Mouse (Mus musculus): ENCODE results near the gene Ptpre. TPM values are rescaled to one million over a fixed set of nuclear protein-coding genes. Genes with fewer than 3 reads are reported as not detected.

Gene Ptpre
- polyA plus RNA-seq, 1 experiment from 2014 or later, result 4.7 TPM

GRCm38 (mm10) chr7:135520241-135520640, 17.0 kb upstream of the Ptpre start:
- no peak for TF ChIP-seq CTCF (IDR thresholded peaks at IDR 0.05; ENCODE audit: low read depth)
- no peaks in the 10 kb centered on the region for H3K9me3 ChIP-seq (ENCODE audit: control insufficient read depth)
- H3K9ac ChIP-seq (ENCODE audit: low read depth, low read length), result no peak overlapping the region
- H3K36me3 ChIP-seq (ENCODE audit: control insufficient read depth, insufficient read depth), result peaks cover 20% of the 10 kb centered on the region; the same call in 1 of the 2 replicates
- peaks cover 11% of the 10 kb centered on the region; the same call in 1 of the 2 replicates for H3K4me1 ChIP-seq (replicated peaks; ENCODE audit: control insufficient read depth, insufficient read depth, low read length)
- H3K4me3 ChIP-seq (ENCODE audit: low read depth, low read length), result no peak overlapping the region
- no peaks in the 10 kb centered on the region for H3K27me3 ChIP-seq (replicated peaks; ENCODE audit: control insufficient read depth, insufficient read depth, low read length)
- 69% methylated on average over 5 of the region's 5 CpGs for WGBS
- ATAC-seq, result no peak
- H3K4me2 ChIP-seq (replicated peaks; ENCODE audit: low read depth), result no peak overlapping the region
- no peak overlapping the region for H3K27ac ChIP-seq (ENCODE audit: low read depth, low read length)

DNA sequence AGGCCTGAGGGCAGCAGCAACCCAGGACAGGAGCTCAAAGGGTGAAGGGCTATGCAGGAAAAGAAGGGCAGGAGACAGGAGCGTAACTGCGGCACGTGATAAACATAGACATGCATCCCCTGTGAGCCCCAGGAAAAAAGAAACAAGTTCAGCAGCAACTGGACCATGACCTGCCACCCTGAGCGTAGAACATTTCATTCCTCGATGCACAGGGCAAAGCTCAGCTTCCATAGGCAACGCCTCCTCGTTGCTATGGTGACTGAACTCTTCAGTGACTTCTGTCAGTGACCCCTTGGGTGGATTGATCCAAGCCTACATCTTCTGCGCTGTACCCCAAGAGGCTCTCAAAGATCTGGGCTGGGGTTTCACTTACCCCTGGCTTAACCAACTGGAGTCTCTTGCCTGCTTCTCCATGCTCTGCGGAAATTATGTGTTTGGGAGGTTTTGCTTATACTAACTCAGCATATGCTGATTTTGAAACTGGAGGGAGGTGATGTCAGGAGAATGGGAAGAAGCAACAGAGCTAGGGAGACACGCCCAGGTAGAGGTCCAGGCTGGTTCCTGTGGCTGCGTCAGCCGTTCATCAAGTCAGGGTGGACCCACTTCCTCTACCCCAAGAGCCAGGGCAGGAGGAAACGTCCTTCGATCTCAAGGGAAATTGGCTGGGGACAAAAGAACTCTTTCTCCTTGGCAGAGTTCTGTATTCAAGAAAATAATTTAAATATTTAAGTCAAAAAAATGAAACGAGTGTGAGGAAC, 15.3 kb upstream of the Ptpre start:
- TF ChIP-seq CTCF (IDR thresholded peaks at IDR 0.05; ENCODE audit: low read depth), result no peak
- no peaks in the 10 kb centered on the region for H3K27me3 ChIP-seq (replicated peaks; ENCODE audit: control insufficient read depth, insufficient read depth, low read length)
- no peak overlapping the region for H3K4me3 ChIP-seq (ENCODE audit: low read depth, low read length)
- H3K9ac ChIP-seq (ENCODE audit: low read depth, low read length), result no peak overlapping the region
- peak overlapping the region; percentile 21; the same call in 1 of the 2 replicates for H3K4me2 ChIP-seq (replicated peaks; ENCODE audit: low read depth)
- peak overlapping the region; percentile 75 for H3K27ac ChIP-seq (ENCODE audit: low read depth, low read length)
- no peaks in the 10 kb centered on the region for H3K9me3 ChIP-seq (ENCODE audit: control insufficient read depth)
- H3K36me3 ChIP-seq (ENCODE audit: control insufficient read depth, insufficient read depth), result peaks cover 18% of the 10 kb centered on the region; the same call in 1 of the 2 replicates
- peak; percentile 92 for ATAC-seq
- H3K4me1 ChIP-seq (replicated peaks; ENCODE audit: control insufficient read depth, insufficient read depth, low read length), result peaks cover 11% of the 10 kb centered on the region; the same call in 1 of the 2 replicates
- WGBS, result 30% methylated on average over 15 of the region's 15 CpGs

DNA sequence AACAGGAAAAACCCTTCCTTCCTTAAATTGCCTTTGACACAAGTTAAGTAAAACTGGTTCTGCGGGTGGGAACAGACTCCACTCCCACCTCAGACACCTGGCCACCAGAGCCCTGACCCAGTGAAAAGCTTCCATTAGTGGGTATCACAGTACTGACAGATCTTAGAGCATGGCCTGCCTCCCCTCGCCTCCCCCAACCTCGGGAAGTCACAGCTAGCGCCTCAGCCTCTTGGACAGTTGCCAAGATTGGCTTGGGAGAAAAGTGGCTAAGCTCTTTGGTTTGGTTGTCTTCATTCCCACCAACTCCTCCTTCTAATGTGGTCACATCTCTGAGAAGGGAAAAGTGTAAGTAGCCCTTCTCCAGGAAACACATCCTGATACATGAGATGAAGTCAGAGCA, 13.3 kb upstream of the Ptpre start:
- H3K9me3 ChIP-seq (ENCODE audit: control insufficient read depth), result no peaks in the 10 kb centered on the region
- no peak overlapping the region for H3K9ac ChIP-seq (ENCODE audit: low read depth, low read length)
- H3K4me1 ChIP-seq (replicated peaks; ENCODE audit: control insufficient read depth, insufficient read depth, low read length), result peaks cover 11% of the 10 kb centered on the region; the same call in 1 of the 2 replicates
- H3K4me2 ChIP-seq (replicated peaks; ENCODE audit: low read depth), result peak overlapping the region; percentile 30; the same call in 1 of the 2 replicates
- TF ChIP-seq CTCF (IDR thresholded peaks at IDR 0.05; ENCODE audit: low read depth), result no peak
- WGBS, result 9% methylated on average over 4 of the region's 4 CpGs
- no peak for ATAC-seq
- peak overlapping the region; percentile 31 for H3K27ac ChIP-seq (ENCODE audit: low read depth, low read length)
- H3K36me3 ChIP-seq (ENCODE audit: control insufficient read depth, insufficient read depth), result no peaks in the 10 kb centered on the region
- no peak overlapping the region for H3K4me3 ChIP-seq (ENCODE audit: low read depth, low read length)
- H3K27me3 ChIP-seq (replicated peaks; ENCODE audit: control insufficient read depth, insufficient read depth, low read length), result no peaks in the 10 kb centered on the region

DNA sequence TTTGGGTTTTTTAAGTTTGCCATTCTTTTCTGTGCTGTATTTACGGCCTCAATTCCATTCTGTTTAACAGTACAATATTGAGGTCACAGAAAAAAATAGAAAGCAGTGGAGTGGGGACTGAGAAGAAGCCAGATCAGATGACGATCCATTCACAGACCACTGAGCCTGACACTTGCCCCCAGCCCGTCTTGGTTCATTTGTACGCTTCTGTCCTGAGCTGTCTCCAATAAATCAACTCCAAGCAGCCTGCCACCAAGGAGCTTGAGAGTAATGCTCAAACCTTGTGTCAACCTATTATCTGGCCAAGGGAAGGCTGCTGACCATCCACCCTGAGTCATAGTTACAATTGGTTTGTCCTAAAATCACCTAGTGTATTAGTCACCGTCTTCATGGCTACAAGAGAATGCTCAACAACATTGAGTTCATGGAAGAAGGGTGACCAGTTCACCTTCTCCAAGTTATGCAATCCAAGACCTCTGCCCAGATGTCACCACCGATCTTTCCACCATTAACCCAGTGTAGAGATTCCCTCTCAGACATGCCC, 12.8 kb upstream of the Ptpre start:
- peak overlapping the region; percentile 30 for H3K4me2 ChIP-seq (replicated peaks; ENCODE audit: low read depth)
- peaks cover 10% of the 10 kb centered on the region; the same call in 1 of the 2 replicates for H3K4me1 ChIP-seq (replicated peaks; ENCODE audit: control insufficient read depth, insufficient read depth, low read length)
- 70% methylated on average over 6 of the region's 6 CpGs for WGBS
- H3K27me3 ChIP-seq (replicated peaks; ENCODE audit: control insufficient read depth, insufficient read depth, low read length), result no peaks in the 10 kb centered on the region
- no peak for TF ChIP-seq CTCF (IDR thresholded peaks at IDR 0.05; ENCODE audit: low read depth)
- no peaks in the 10 kb centered on the region for H3K36me3 ChIP-seq (ENCODE audit: control insufficient read depth, insufficient read depth)
- H3K9me3 ChIP-seq (ENCODE audit: control insufficient read depth), result no peaks in the 10 kb centered on the region
- H3K4me3 ChIP-seq (ENCODE audit: low read depth, low read length), result no peak overlapping the region
- peak; percentile 2; the same call in 1 of the 2 replicates for ATAC-seq
- H3K9ac ChIP-seq (ENCODE audit: low read depth, low read length), result 0 out of 2 replicates have a peak overlapping the region, but pooled peaks have one; percentile 11
- H3K27ac ChIP-seq (ENCODE audit: low read depth, low read length), result peak overlapping the region; percentile 31

- WGBS, result 26% methylated on average over 3 of the region's 3 CpGs
- Histone ChIP-seq H3K27me3 (replicated peaks; ENCODE audit: control insufficient read depth, insufficient read depth, low read length) (no peaks in the 10 kb centered on the region), H3K27ac (ENCODE audit: low read depth, low read length) (peak overlapping the region; percentile 60), H3K36me3 (ENCODE audit: control insufficient read depth, insufficient read depth) (no peaks in the 10 kb centered on the region), H3K9ac (ENCODE audit: low read depth, low read length) (peak overlapping the region; percentile 35; the same call in 1 of the 2 replicates), H3K4me2 (replicated peaks; ENCODE audit: low read depth) (peak overlapping the region; percentile 63), H3K4me1 (replicated peaks; ENCODE audit: control insufficient read depth, insufficient read depth, low read length) (peaks cover 6% of the 10 kb centered on the region; the same call in 1 of the 2 replicates), H3K4me3 (ENCODE audit: low read depth, low read length) (peak overlapping the region; percentile 45), H3K9me3 (ENCODE audit: control insufficient read depth) (no peaks in the 10 kb centered on the region)
- no peak for ATAC-seq
- TF ChIP-seq CTCF (IDR thresholded peaks at IDR 0.05; ENCODE audit: low read depth), result no peak
These were observed 10.6 kb upstream of the Ptpre start for GRCm38 (mm10) chr7:135526574-135527152.

DNA sequence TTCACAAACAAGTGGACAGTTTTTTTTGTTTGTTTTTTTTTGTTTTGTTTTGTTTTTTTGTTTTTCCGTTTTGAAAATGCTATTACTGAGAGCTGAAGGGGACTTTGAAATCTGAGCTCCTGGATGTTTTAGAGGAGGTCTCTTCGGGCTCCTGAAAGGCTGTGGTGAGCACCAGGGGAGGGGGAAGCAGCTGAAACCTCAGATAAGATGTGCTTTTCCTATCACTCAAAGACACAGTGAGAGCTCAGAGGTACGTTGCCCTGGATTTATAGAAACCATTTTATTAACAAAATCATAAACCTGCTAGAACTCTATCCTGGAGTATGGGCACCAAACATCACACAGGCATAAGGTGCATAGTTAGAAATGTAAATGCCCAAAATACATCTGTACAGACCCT, 10.1 kb upstream of the Ptpre start:
- H3K4me2 ChIP-seq (replicated peaks; ENCODE audit: low read depth), result peak overlapping the region; percentile 63
- TF ChIP-seq CTCF (IDR thresholded peaks at IDR 0.05; ENCODE audit: low read depth), result no peak
- no peak for ATAC-seq
- H3K9ac ChIP-seq (ENCODE audit: low read depth, low read length), result peak overlapping the region; percentile 35
- no peaks in the 10 kb centered on the region for H3K9me3 ChIP-seq (ENCODE audit: control insufficient read depth)
- no peaks in the 10 kb centered on the region for H3K36me3 ChIP-seq (ENCODE audit: control insufficient read depth, insufficient read depth)
- WGBS, result 19% methylated on average over 3 of the region's 3 CpGs
- peaks cover 6% of the 10 kb centered on the region; the same call in 1 of the 2 replicates for H3K4me1 ChIP-seq (replicated peaks; ENCODE audit: control insufficient read depth, insufficient read depth, low read length)
- peak overlapping the region; percentile 45 for H3K4me3 ChIP-seq (ENCODE audit: low read depth, low read length)
- H3K27ac ChIP-seq (ENCODE audit: low read depth, low read length), result peak overlapping the region; percentile 60
- no peaks in the 10 kb centered on the region for H3K27me3 ChIP-seq (replicated peaks; ENCODE audit: control insufficient read depth, insufficient read depth, low read length)

Data from intestine, postnatal 0 days (tissue).